Mouse (Mus musculus) fibroblast of lung, adult 2 months (primary cell): ENCODE results near the gene Sp2.

Source experiments
- DNase-seq: peaks from one replicate; pipeline ENCODE4 v3.0.0-alpha.2; 2011; ENCODE audit warnings: low read depth

Gene Sp2

GRCm38 (mm10) chr11:96982859-96983258 lies at the start of gene Sp2:
Sp2 (minus strand) TSS chr11:96982959.
- DNase-seq, result no peak

GRCm38 (mm10) chr11:97032499-97032898 lies 49.7 kb upstream of the Sp2 start:
- no peak for DNase-seq

- DNase-seq, result no peak
Measured at GRCm38 (mm10) chr11:97031977-97032376, 49.2 kb upstream of the Sp2 start.

- DNase-seq, result no peak
Measured at GRCm38 (mm10) chr11:97030426-97030825, 47.7 kb upstream of the Sp2 start.

GRCm38 (mm10) chr11:97029686-97030417 lies 47.1 kb upstream of the Sp2 start, which contains the start of gene Scrn2:
Scrn2 (plus strand) TSS chr11:97029938.
- DNase-seq, result peak; percentile 73

GRCm38 (mm10) chr11:97025721-97026344 lies 43.1 kb upstream of the Sp2 start:
- DNase-seq, result peak; percentile 65

GRCm38 (mm10) chr11:97024977-97025376 lies 42.2 kb upstream of the Sp2 start:
- no peak for DNase-seq

GRCm38 (mm10) chr11:97021873-97022484 lies 39.2 kb upstream of the Sp2 start:
- DNase-seq, result no peak

- no peak for DNase-seq
Measured at GRCm38 (mm10) chr11:97021121-97021765, 38.5 kb upstream of the Sp2 start.

- no peak for DNase-seq
Measured at GRCm38 (mm10) chr11:97019345-97019708, 36.6 kb upstream of the Sp2 start.

GRCm38 (mm10) chr11:97018583-97019344 lies 36.0 kb upstream of the Sp2 start:
- DNase-seq, result no peak

- DNase-seq, result no peak
Measured at GRCm38 (mm10) chr11:97017696-97018582, 35.2 kb upstream of the Sp2 start.

GRCm38 (mm10) chr11:97013121-97013670 lies 30.4 kb upstream of the Sp2 start, which contains the start of gene Sp6:
Sp6 (plus strand) TSS chr11:97013394.
- DNase-seq, result no peak

GRCm38 (mm10) chr11:97009198-97009790 lies 26.5 kb upstream of the Sp2 start:
- DNase-seq, result no peak

GRCm38 (mm10) chr11:97007093-97007794 lies 24.5 kb upstream of the Sp2 start:
- DNase-seq, result peak; percentile 56

GRCm38 (mm10) chr11:97003170-97003569 lies 20.4 kb upstream of the Sp2 start:
- DNase-seq, result no peak

- DNase-seq, result no peak
Measured at GRCm38 (mm10) chr11:96997380-96997956, 14.7 kb upstream of the Sp2 start.

- DNase-seq, result no peak
Measured at GRCm38 (mm10) chr11:96996773-96997379, 14.1 kb upstream of the Sp2 start.
